Mouse (Mus musculus): ENCODE measurements around the gene Knstrn. TPM values are rescaled to one million over a fixed set of nuclear protein-coding genes. Genes with fewer than 3 reads are reported as not detected.

The Knstrn gene
- total RNA-seq, 2 experiments from 2014 or later: 28.0 to 28.8 TPM

- no peak for DNase-seq (ENCODE audit: low spot score in 2 of 2)
These were observed 23.6 kb upstream of the Knstrn start for GRCm38 (mm10) chr2:118790221-118790550.

- peak; percentile 34 to 49 for DNase-seq (ENCODE audit: low spot score in 2 of 2)
These were observed 23.0 kb upstream of the Knstrn start for GRCm38 (mm10) chr2:118790551-118791525.

DNA sequence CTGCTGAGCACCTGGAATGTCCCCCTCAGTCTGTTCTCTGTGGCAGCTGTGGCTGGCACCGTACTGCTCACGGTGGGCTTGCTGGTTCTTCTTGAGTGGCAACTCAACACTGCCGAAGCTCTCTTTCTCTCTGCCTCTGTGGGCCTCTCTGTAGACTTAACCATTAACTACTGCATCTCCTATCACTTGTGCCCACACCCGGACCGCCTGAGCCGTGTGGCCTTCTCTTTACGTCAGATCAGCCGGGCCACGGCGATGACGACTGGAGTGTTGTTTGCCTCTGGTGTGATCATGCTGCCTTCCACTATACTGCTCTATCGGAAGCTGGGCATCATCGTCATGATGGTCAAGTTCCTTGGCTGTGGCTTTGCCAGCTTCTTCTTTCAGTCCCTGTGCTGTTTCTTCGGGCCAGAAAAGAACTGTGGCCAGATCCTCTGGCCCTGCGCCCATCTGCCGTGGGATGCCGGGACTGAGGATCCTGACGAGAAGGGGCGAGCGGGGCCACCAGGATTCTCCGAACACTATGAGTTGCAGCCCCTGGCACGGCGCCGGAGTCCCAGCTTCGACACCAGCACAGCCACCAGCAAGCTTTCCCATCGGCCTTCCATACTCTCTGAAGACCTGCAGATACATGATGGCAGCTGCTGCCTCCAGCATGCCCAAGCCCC is 22.1 kb upstream of the Knstrn start:
- no peak for DNase-seq (ENCODE audit: low spot score in 2 of 2)

DNA sequence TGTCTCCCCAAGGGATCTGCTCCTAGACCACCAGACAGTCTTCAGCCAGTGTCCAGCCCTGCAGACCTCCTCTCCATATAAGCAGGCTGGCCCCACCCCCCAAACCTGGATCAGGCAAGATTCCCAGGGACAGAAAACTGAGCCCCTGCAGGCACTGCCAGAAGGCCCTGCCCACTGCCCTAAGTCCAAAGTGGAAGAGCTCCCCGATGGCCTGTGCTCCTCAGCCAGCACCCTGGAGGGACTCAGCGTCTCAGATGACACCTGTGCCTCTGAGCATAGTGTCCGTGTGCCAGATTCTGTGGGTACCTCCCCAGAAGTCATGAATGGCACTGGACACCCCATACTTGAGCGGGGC is 21.6 kb upstream of the Knstrn start:
- DNase-seq (ENCODE audit: low spot score in 2 of 2): no peak

DNA sequence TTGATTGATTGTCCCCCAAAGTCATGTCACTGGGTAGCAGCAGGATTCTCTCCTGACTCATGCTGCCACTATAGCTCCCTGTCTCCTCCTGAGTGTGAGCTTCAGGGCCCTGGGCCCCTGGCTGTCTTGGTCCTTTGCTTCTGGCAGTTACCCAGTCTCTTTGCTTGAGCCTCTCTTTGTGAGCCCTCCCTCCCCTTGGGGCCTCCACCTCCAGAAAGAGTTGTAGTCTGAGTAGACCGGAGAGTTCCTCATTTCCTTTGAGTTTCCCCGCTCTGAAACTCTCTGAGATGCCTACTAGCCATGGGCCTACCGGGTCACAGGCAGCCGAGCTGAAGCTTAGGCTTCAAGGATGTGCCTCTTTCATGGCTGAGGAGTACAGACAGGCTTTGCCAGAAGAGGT is 20.2 kb upstream of the Knstrn start:
- DNase-seq (ENCODE audit: low spot score in 2 of 2): no peak

- DNase-seq (ENCODE audit: low spot score in 2 of 2): no peak
These were observed 11.2 kb upstream of the Knstrn start for GRCm38 (mm10) chr2:118802542-118803118.

GRCm38 (mm10) chr2:118804474-118804873 is 9.3 kb upstream of the Knstrn start:
- no peak for DNase-seq (ENCODE audit: low spot score in 2 of 2)

- no peak for DNase-seq (ENCODE audit: low spot score in 2 of 2)
These were observed 8.7 kb upstream of the Knstrn start for GRCm38 (mm10) chr2:118805137-118805536.

- DNase-seq (ENCODE audit: low spot score in 2 of 2): no peak
These were observed 8.0 kb upstream of the Knstrn start for GRCm38 (mm10) chr2:118805756-118806155.

DNA sequence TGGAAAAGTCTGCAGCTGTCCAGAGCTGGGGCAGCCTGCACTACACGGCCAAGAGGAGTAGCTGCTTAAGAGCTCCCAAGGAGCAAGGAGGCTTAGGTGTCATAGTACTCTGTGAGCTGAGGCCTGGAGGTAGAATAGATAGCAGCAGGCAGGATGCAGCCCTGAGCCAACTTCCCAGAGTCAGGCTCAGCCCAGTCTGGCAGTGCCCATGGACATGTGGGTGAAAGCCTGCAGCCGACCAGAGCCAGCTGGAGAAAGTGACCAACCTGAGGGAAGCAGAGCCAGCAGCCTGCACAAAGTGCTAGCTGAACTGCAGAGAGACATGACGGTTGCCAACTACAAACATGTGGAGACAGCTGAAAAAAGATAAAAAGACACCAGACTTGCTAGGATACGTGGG is 6.9 kb upstream of the Knstrn start:
- DNase-seq (ENCODE audit: low spot score in 2 of 2): no peak

- DNase-seq (ENCODE audit: low spot score in 2 of 2): no peak
These were observed 2.9 kb upstream of the Knstrn start for GRCm38 (mm10) chr2:118810861-118811260.

DNA sequence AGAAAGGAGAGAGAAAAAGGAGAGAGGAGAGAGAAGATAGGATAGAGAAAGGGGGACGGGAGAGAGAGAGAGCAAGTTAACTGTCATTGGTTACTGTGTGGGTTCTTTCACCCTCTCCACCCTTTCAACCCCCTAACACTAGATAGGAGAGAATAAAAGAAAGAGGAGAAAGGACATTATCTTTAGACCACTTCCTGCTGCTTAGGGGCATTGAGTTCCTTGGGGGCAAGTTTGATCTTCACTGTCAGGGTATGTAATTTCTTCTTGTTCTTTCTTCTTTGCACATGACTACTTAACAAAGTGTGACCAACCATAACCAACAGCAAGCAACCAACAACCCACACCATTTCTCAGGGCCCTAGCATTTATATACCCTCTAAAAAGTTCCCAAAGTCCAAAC is 1.1 kb upstream of the Knstrn start:
- no peak for DNase-seq (ENCODE audit: low spot score in 2 of 2)

GRCm38 (mm10) chr2:118822800-118823199 is 9.0 kb downstream of the Knstrn start:
- DNase-seq (ENCODE audit: low spot score in 2 of 2): no peak

- no peak for DNase-seq (ENCODE audit: low spot score in 2 of 2)
These were observed 10.6 kb downstream of the Knstrn start for GRCm38 (mm10) chr2:118824396-118824795.

DNA sequence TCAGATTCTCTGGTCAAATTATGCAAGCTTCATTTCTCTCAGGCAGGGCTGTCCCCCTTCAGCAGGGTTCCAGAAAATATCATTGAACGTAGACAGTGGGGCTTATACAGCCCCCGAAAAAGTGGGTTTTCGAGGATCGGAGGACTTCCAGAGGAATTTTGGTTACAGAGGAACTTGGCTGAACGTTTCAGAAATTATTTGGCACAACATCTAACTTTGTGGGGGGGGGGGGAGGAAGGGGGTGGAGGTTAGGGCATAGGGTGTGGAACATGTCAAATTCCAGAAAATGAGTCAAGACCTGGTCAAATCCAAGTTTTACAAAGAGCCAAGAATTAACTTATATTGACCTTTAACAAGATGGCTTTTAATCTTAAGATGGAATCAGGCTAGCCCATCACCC is 15.3 kb downstream of the Knstrn start:
- DNase-seq (ENCODE audit: low spot score in 2 of 2): no peak

- no peak for DNase-seq (ENCODE audit: low spot score in 2 of 2)
These were observed 20.3 kb downstream of the Knstrn start for GRCm38 (mm10) chr2:118834061-118834460.

DNA sequence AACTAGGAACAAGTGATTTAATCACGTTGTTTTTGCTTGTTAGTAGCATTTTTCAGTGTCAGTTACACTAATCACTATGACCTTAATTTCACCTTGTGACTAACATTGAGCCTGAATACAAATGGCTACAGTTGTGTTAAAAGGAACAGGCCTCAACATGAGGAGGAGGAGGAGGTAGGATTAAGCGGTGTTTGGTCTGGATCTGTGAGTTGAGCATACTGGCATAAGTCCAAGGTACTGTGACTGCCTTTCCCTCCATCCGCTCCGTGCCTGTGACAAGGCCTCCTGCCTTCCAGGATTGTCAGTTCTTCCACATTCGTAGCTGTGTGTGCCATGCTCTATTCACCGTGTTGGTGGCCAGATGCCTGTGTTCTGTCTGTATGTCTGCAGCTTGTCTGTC is 21.3 kb downstream of the Knstrn start:
- DNase-seq (ENCODE audit: low spot score in 2 of 2): no peak

DNA sequence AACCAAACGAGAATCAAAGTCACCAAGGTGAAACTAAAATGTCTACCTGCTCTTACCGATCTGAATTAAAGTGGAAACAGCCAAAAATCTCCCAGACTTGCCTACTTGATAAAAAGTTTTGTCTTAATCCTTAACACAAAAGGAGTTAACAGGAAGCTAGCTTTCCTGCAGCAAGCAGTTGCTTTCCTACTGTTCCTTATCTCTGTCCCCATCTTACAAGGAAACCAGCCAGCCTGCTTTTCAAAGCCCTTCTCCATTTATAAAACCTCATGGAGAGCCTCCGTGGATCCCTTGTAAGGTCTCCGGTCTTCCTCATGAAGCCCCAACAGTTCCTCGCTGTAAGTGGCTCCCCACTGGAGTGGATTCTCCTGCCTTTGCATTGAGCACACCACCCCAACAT is 24.5 kb downstream of the Knstrn start:
- no peak for DNase-seq (ENCODE audit: low spot score in 2 of 2)

DNA sequence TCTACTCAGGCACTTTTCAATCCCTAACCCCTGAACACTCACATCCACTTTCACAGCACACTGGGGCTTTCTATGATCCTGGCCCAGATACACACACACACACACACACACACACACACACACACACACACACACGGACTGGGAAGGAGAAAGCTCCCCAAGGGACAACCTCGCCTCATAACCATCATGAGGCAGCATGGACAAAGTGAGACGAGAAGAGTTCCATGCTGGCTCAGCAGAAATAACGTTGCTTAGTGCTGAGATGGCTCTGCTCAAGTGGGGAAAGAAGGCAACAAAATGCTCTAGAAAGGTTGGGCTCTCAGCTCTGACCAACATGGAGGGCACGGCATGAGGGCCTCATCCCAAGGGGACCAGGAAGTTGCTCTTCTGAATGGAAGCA is 27.4 kb downstream of the Knstrn start:
- DNase-seq (ENCODE audit: low spot score in 2 of 2): no peak

- no peak for DNase-seq (ENCODE audit: low spot score in 2 of 2)
These were observed 28.0 kb downstream of the Knstrn start for GRCm38 (mm10) chr2:118841774-118842173.

GRCm38 (mm10) chr2:118844427-118844826 is 30.6 kb downstream of the Knstrn start:
- no peak for DNase-seq (ENCODE audit: low spot score in 2 of 2)

DNA sequence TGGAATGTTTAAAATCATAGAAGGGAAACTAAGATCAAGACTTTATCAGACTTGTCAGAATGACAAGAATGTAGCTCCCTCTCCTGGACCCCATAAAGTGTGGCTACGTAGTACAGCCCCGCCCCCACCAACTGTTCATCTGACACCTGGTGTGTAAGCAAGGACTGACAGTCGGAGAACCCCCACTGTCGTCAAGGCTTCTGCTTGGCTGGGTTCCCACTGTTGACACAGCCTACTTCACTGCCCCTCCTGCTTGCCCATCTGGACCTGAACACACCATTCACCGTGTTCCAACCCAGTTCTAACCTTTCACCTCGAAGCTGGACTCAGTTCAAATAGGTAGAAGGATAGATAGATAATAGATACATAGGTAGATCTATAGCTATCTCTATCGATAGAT is 32.4 kb downstream of the Knstrn start:
- DNase-seq (ENCODE audit: low spot score in 2 of 2): no peak

Measured in adrenal gland, postnatal 4 days (tissue).